Mouse (Mus musculus): ENCODE measurements around the gene Ptprn2.

DNA sequence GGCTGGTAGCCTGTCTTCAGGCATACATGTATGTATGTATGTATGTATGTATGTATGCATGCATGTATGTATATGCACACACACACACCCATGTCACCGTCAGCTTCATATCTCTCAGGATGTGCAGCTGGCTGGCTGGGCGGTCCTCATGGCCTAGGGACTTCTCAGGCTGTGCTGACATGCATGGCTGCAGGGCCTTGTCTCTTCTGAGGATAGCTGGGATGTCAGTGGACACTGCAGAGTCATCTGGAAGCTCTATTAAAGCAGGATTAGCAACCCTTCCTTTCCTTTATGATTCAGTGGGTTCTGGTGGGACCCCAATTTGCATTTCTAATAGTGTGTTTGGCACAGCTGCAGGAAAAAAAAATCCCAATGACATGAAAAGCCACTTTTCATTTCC, 473.6 kb downstream of the Ptprn2 start:
- TF ChIP-seq TCF12 (IDR thresholded peaks at IDR 0.05; ENCODE audit: insufficient read depth, poor library complexity, severe bottlenecking): no peak
- no peak for TF ChIP-seq MYOD1 (IDR thresholded peaks at IDR 0.05; ENCODE audit: control insufficient read depth in 1 of 3, insufficient read length in 2 of 3, low read depth in 2 of 3)
- no peak for TF ChIP-seq MAX (IDR thresholded peaks at IDR 0.05; ENCODE audit: low read depth)
- no peak for TF ChIP-seq REST (IDR thresholded peaks at IDR 0.05; ENCODE audit: insufficient read depth, insufficient read length)
- no peak for TF ChIP-seq POLR2AphosphoS2 (IDR thresholded peaks at IDR 0.05; ENCODE audit: insufficient read length, low read depth)
- TF ChIP-seq USF1 (IDR thresholded peaks at IDR 0.05; ENCODE audit: low read depth): no peak
- TF ChIP-seq POLR2A (IDR thresholded peaks at IDR 0.05; ENCODE audit: insufficient read length, low read depth): no peak
- TF ChIP-seq E2F4 (IDR thresholded peaks at IDR 0.05; ENCODE audit: insufficient read depth): no peak
- no peak for TF ChIP-seq TCF3 (IDR thresholded peaks at IDR 0.05; ENCODE audit: insufficient read length, low read depth)
- TF ChIP-seq MYOG (IDR thresholded peaks at IDR 0.05; ENCODE audit: control insufficient read depth in 1 of 3, insufficient read depth in 1 of 3, insufficient read length in 2 of 3, low read depth in 2 of 3): no peak
